Mouse (Mus musculus): Measurements from ENCODE around the gene Thada. TPM values are rescaled to one million over a fixed set of nuclear protein-coding genes. Genes with fewer than 3 reads are reported as not detected.

Thada gene
- total and polyA plus RNA-seq, 2 experiments from 2014 or later = 4.3 to 12.2 TPM

- H3K36me3 ChIP-seq (ENCODE audit: insufficient read depth, low read length) = 0 out of 2 replicates have a peak, but pooled peaks cover 2% of the 10 kb centered on the region
- DNase-seq (ENCODE audit: low spot score) (peak; percentile 31), ATAC-seq (ENCODE audit: low FRiP score) (no peak; the same call in 1 of the 2 replicates)
- peak overlapping the region; percentile 55 for H3K27ac ChIP-seq (ENCODE audit: low read depth, low read length)
- no peaks in the 10 kb centered on the region for H3K9me3 ChIP-seq (ENCODE audit: low read length)
- H3K4me3 ChIP-seq (ENCODE audit: low read depth, low read length) = no peak overlapping the region
- WGBS = 39% methylated on average over 6 of the region's 6 CpGs
- peaks cover 11% of the 10 kb centered on the region; the same call in 1 of the 2 replicates for H3K4me1 ChIP-seq (ENCODE audit: insufficient read depth, low read length)
- H3K4me2 ChIP-seq (ENCODE audit: low read depth, low read length, poor library complexity, severe bottlenecking) = no peak overlapping the region
- no peak for TF ChIP-seq CTCF (IDR thresholded peaks at IDR 0.05)
- no peak overlapping the region for H3K9ac ChIP-seq (replicated peaks; ENCODE audit: low read length, poor library complexity, severe bottlenecking)
- H3K27me3 ChIP-seq (ENCODE audit: insufficient read depth, low read length) = no peaks in the 10 kb centered on the region
Observed at GRCm38 (mm10) chr17:84365791-84366301, 100.2 kb downstream of the Thada start.

- ATAC-seq (ENCODE audit: low FRiP score) (no peak), DNase-seq (ENCODE audit: low spot score) (no peak)
- Histone ChIP-seq H3K9me3 (ENCODE audit: low read length) (no peaks in the 10 kb centered on the region), H3K4me1 (ENCODE audit: insufficient read depth, low read length) (peaks cover 11% of the 10 kb centered on the region; the same call in 1 of the 2 replicates), H3K27me3 (ENCODE audit: insufficient read depth, low read length) (no peaks in the 10 kb centered on the region), H3K9ac (replicated peaks; ENCODE audit: low read length, poor library complexity, severe bottlenecking) (no peak overlapping the region), H3K4me2 (ENCODE audit: low read depth, low read length, poor library complexity, severe bottlenecking) (no peak overlapping the region), H3K27ac (ENCODE audit: low read depth, low read length) (peak overlapping the region; percentile 55), H3K36me3 (ENCODE audit: insufficient read depth, low read length) (0 out of 2 replicates have a peak, but pooled peaks cover 2% of the 10 kb centered on the region), H3K4me3 (ENCODE audit: low read depth, low read length) (no peak overlapping the region)
- 62% methylated on average over 9 of the region's 9 CpGs for WGBS
- no peak for TF ChIP-seq CTCF (IDR thresholded peaks at IDR 0.05)
Observed at GRCm38 (mm10) chr17:84365006-84365716, 100.8 kb downstream of the Thada start.

- Histone ChIP-seq H3K4me2 (ENCODE audit: low read depth, low read length, poor library complexity, severe bottlenecking) (no peak overlapping the region), H3K4me3 (ENCODE audit: low read depth, low read length) (no peak overlapping the region), H3K9me3 (ENCODE audit: low read length) (no peaks in the 10 kb centered on the region), H3K36me3 (ENCODE audit: insufficient read depth, low read length) (0 out of 2 replicates have a peak, but pooled peaks cover 2% of the 10 kb centered on the region), H3K27me3 (ENCODE audit: insufficient read depth, low read length) (no peaks in the 10 kb centered on the region), H3K9ac (replicated peaks; ENCODE audit: low read length, poor library complexity, severe bottlenecking) (no peak overlapping the region), H3K4me1 (ENCODE audit: insufficient read depth, low read length) (peaks cover 7% of the 10 kb centered on the region; the same call in 1 of the 2 replicates), H3K27ac (ENCODE audit: low read depth, low read length) (no peak overlapping the region)
- no peak for TF ChIP-seq CTCF (IDR thresholded peaks at IDR 0.05)
- no peak for ATAC-seq (ENCODE audit: low FRiP score)
- WGBS = 43% methylated on average over 2 of the region's 2 CpGs
- no peak for DNase-seq (ENCODE audit: low spot score)
Observed at GRCm38 (mm10) chr17:84363444-84363843, 102.6 kb downstream of the Thada start.

DNA sequence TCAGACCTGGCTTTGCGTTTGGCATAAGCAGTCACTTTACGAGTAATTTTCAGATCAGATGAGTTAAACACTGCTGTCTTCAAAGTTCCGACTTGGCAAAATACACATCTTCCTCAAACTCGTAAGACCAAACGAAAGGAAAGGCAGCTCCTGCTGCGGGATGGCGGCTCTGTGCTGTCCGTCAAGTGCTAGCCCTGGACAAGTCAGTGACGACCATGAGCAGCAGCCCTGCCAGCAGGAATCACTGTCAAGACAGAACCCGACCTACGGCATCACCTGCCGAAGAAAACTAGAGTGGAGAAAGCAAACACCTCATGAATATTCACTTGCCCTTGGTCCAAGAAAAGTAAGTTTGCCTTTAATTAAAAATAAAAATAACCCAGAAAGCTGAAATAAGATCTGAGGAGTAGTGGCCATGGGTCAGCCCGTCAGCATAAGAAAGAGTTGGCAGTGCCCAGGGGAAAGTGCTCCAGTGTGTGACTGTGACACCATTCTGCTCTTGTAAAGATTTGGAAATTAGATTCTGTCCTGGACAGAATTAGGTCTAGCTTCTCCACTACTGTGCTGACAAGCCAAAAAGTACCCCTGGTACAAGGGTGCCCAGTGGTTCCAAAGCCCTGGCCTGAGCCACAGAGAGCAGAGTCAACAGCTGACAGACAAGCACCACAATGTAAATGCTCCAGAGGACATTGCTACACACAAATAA lies 103.3 kb downstream of the Thada start:
- H3K27me3 ChIP-seq (ENCODE audit: insufficient read depth, low read length) = no peaks in the 10 kb centered on the region
- H3K9me3 ChIP-seq (ENCODE audit: low read length) = no peaks in the 10 kb centered on the region
- ATAC-seq (ENCODE audit: low FRiP score) = no peak
- peaks cover 6% of the 10 kb centered on the region; the same call in 1 of the 2 replicates for H3K4me1 ChIP-seq (ENCODE audit: insufficient read depth, low read length)
- no peak overlapping the region for H3K4me2 ChIP-seq (ENCODE audit: low read depth, low read length, poor library complexity, severe bottlenecking)
- WGBS = 69% methylated on average over 13 of the region's 13 CpGs
- no peak overlapping the region for H3K4me3 ChIP-seq (ENCODE audit: low read depth, low read length)
- no peak overlapping the region for H3K9ac ChIP-seq (replicated peaks; ENCODE audit: low read length, poor library complexity, severe bottlenecking)
- no peak for DNase-seq (ENCODE audit: low spot score)
- H3K36me3 ChIP-seq (ENCODE audit: insufficient read depth, low read length) = 0 out of 2 replicates have a peak, but pooled peaks cover 2% of the 10 kb centered on the region
- no peak for TF ChIP-seq CTCF (IDR thresholded peaks at IDR 0.05)
- no peak overlapping the region for H3K27ac ChIP-seq (ENCODE audit: low read depth, low read length)

DNA sequence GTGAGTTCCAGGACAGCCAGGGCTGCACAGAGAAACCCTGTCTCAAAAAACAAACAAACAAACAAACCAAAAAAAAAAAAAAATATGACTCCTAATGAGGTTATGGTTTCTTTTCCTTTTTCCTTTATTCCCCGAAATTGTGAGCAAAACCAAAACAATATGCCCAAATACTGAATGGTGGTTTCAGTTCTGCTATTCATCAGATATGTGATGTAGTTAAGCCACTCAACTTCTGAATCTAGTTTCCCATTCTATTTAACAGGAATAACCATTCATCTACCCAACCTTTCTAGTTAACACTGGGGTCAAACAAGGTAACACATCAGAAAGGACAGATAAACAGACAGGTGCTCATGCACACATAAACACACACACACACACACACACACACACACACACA lies 105.0 kb downstream of the Thada start:
- H3K27me3 ChIP-seq (ENCODE audit: insufficient read depth, low read length) = no peaks in the 10 kb centered on the region
- TF ChIP-seq CTCF (IDR thresholded peaks at IDR 0.05) = no peak
- no peak overlapping the region for H3K27ac ChIP-seq (ENCODE audit: low read depth, low read length)
- no peak for DNase-seq (ENCODE audit: low spot score)
- peaks cover 6% of the 10 kb centered on the region; the same call in 1 of the 2 replicates for H3K4me1 ChIP-seq (ENCODE audit: insufficient read depth, low read length)
- H3K9me3 ChIP-seq (ENCODE audit: low read length) = no peaks in the 10 kb centered on the region
- no peak overlapping the region for H3K4me3 ChIP-seq (ENCODE audit: low read depth, low read length)
- no peak overlapping the region for H3K4me2 ChIP-seq (ENCODE audit: low read depth, low read length, poor library complexity, severe bottlenecking)
- no peak for ATAC-seq (ENCODE audit: low FRiP score)
- H3K9ac ChIP-seq (replicated peaks; ENCODE audit: low read length, poor library complexity, severe bottlenecking) = no peak overlapping the region
- 0 out of 2 replicates have a peak, but pooled peaks cover 2% of the 10 kb centered on the region for H3K36me3 ChIP-seq (ENCODE audit: insufficient read depth, low read length)
- WGBS = 92% methylated on average over 1 of the region's 1 CpGs

Data from midbrain, postnatal 0 days (tissue).